Mouse (Mus musculus): ENCODE results near the gene Tmem239.

- TF ChIP-seq CTCF (conservative IDR thresholded peaks at IDR 0.05; ENCODE audit: low read length) (no peak), POU5F1 (IDR thresholded peaks at IDR 0.05; ENCODE audit: borderline replicate concordance, low read length) (no peak)
Observed at GRCm38 (mm10) chr2:130383205-130383604, 23.1 kb upstream of the Tmem239 start.
